Mouse (Mus musculus) forebrain, embryonic 11.5 days (tissue): ENCODE data around the gene Utp20. TPM values are rescaled to one million over a fixed set of nuclear protein-coding genes. Genes with fewer than 3 reads are reported as not detected.
A peak's percentile ranks its signal among the peaks of the same experiment; 100 is the strongest.
"Not testable (repeated sequence)": the region's sequence is repeated elsewhere in the genome, so short reads cannot be mapped to it uniquely, and the experiment has no call there.

Source experiments
- ATAC-seq: fragments of 200-750 bp; cut with Nextera tagmentation; replicated peaks from 2 replicates; pipeline ENCODE4 v1.8.0; 2017; ENCODE audit warnings: moderate TSS enrichment; ENCODE audit not compliant: low FRiP score
- DNase-seq: peaks from one replicate; pipeline ENCODE4 v3.0.0-alpha.2; 2017; ENCODE audit warnings: low spot score
- H3K27ac ChIP-seq: fragments of 300-500 bp; sonication (generic); 2 replicates; pipeline ENCODE4 v1.5.1; 2014; ENCODE audit warnings: low read depth, low read length
- H3K27me3 ChIP-seq: fragments of 300-500 bp; sonication (generic); 2 replicates; pipeline ENCODE4 v1.6.1; 2014; ENCODE audit warnings: mild to moderate bottlenecking, low read length, mixed read lengths; ENCODE audit not compliant: control insufficient read depth, insufficient read depth
- H3K36me3 ChIP-seq: fragments of 300-500 bp; sonication (generic); 2 replicates; pipeline ENCODE4 v1.6.1; 2014; ENCODE audit warnings: mild to moderate bottlenecking, low read length, moderate library complexity, mixed read lengths; ENCODE audit not compliant: control insufficient read depth, insufficient read depth
- H3K4me1 ChIP-seq: fragments of 300-500 bp; sonication (generic); replicated peaks from 2 replicates; pipeline ENCODE4 v1.6.1; 2014; ENCODE audit warnings: low read length, mixed read lengths; ENCODE audit not compliant: control insufficient read depth, insufficient read depth
- H3K4me2 ChIP-seq: fragments of 300-500 bp; sonication (generic); 2 replicates; pipeline ENCODE4 v1.6.1; 2014; ENCODE audit warnings: low read depth, mild to moderate bottlenecking, low read length, moderate library complexity, mixed read lengths; ENCODE audit not compliant: severe bottlenecking
- H3K4me3 ChIP-seq: fragments of 300-500 bp; sonication (generic); 2 replicates; pipeline ENCODE4 v1.5.1; 2014; ENCODE audit warnings: low read depth, low read length
- H3K9ac ChIP-seq: fragments of 300-500 bp; sonication (generic); 2 replicates; pipeline ENCODE4 v1.6.1; 2014; ENCODE audit warnings: low read length
- H3K9me3 ChIP-seq: fragments of 300-500 bp; sonication (generic); 2 replicates; pipeline ENCODE4 v1.6.1; 2016; ENCODE audit warnings: low read length, mixed read lengths; ENCODE audit not compliant: control insufficient read depth
- WGBS: fragments of 180-500 bp; shearing (Covaris S2); extraction: QIAGEN DNeasy Blood & Tissue Kit; methylation state at CpG from one replicate; pipeline ENCODE4 v1.1.7; 2014; 5-methylcytosine and 5-hydroxymethylcytosine counted together
- polyA plus RNA-seq: library from polyadenylated mRNA; unstranded; fragments of >200 nt; fragmentation: Nextera tagmentation; extraction: Ambion mirVana; gene quantifications from 2 replicates; pipeline ENCODE4 v1.2.1, GENCODE M21; 2014

Utp20 gene
- polyA plus RNA-seq, 1 experiment from 2014 or later, result 30.4 TPM

- WGBS, result 92% methylated on average over 1 of the region's 1 CpGs
- DNase-seq, result no peak
- Histone ChIP-seq H3K27ac (no peak overlapping the region), H3K4me2 (no peak overlapping the region), H3K9ac (no peak overlapping the region), H3K4me3 (no peak overlapping the region), H3K27me3 (no peaks in the 10 kb centered on the region), H3K36me3 (peaks cover 2% of the 10 kb centered on the region; the same call in 1 of the 2 replicates), H3K4me1 (no peaks in the 10 kb centered on the region), H3K9me3 (no peaks in the 10 kb centered on the region)
- ATAC-seq, result no peak
These were observed 86.8 kb downstream of the Utp20 start for GRCm38 (mm10) chr10:88739818-88740217.

GRCm38 (mm10) chr10:88739074-88739473 lies 87.5 kb downstream of the Utp20 start:
- not testable (repeated sequence) for H3K27ac ChIP-seq, H3K4me2 ChIP-seq, DNase-seq, H3K4me3 ChIP-seq, H3K9ac ChIP-seq, H3K9me3 ChIP-seq, H3K27me3 ChIP-seq, H3K36me3 ChIP-seq, ATAC-seq, H3K4me1 ChIP-seq
- 98% methylated on average over 8 of the region's 8 CpGs for WGBS

- Histone ChIP-seq H3K27me3 (no peaks in the 10 kb centered on the region), H3K4me3 (peak overlapping the region; percentile 91), H3K27ac (no peak overlapping the region), H3K4me1 (peaks cover 6% of the 10 kb centered on the region; the same call in 1 of the 2 replicates), H3K9me3 (no peaks in the 10 kb centered on the region), H3K4me2 (peak overlapping the region; percentile 88), H3K36me3 (no peaks in the 10 kb centered on the region; the same call in 1 of the 2 replicates), H3K9ac (peak overlapping the region; percentile 95)
- DNase-seq (no peak), ATAC-seq (no peak)
- 16% methylated on average over 6 of the region's 6 CpGs for WGBS
These were observed 94.3 kb downstream of the Utp20 start for GRCm38 (mm10) chr10:88732309-88732622.

GRCm38 (mm10) chr10:88731496-88732308 lies 94.9 kb downstream of the Utp20 start:
- H3K36me3 ChIP-seq, result no peaks in the 10 kb centered on the region
- ATAC-seq (peak; percentile 47), DNase-seq (no peak)
- H3K9ac ChIP-seq, result peak overlapping the region; percentile 95
- no peaks in the 10 kb centered on the region for H3K9me3 ChIP-seq
- peak overlapping the region; percentile 91 for H3K4me3 ChIP-seq
- 2% methylated on average over 61 of the region's 61 CpGs for WGBS
- H3K27ac ChIP-seq, result 0 out of 2 replicates have a peak overlapping the region, but pooled peaks have one; percentile 34
- H3K4me2 ChIP-seq, result peak overlapping the region; percentile 88
- H3K4me1 ChIP-seq, result peaks cover 6% of the 10 kb centered on the region; the same call in 1 of the 2 replicates
- no peaks in the 10 kb centered on the region for H3K27me3 ChIP-seq

GRCm38 (mm10) chr10:88730571-88731495 lies 95.8 kb downstream of the Utp20 start, which contains the start of gene Arl1:
Gene Arl1 (plus strand): TSS chr10:88730858.
- ATAC-seq, result peak; percentile 94
- DNase-seq, result peak; percentile 94
- H3K4me1 ChIP-seq, result peaks cover 6% of the 10 kb centered on the region; the same call in 1 of the 2 replicates
- H3K9ac ChIP-seq, result peak within 1 kb of the TSS; percentile 95
- peak within 1 kb of the TSS; percentile 88 for H3K4me2 ChIP-seq
- WGBS, result under 1% methylated on average over 65 of the region's 65 CpGs
- H3K36me3 ChIP-seq, result no peaks in the 10 kb centered on the region
- peak within 1 kb of the TSS; percentile 91 for H3K4me3 ChIP-seq
- H3K27me3 ChIP-seq, result no peaks in the 10 kb centered on the region
- no peaks in the 10 kb centered on the region for H3K9me3 ChIP-seq
- peak within 1 kb of the TSS; percentile 34; the same call in 1 of the 2 replicates for H3K27ac ChIP-seq

- Histone ChIP-seq H3K4me3 (no peak overlapping the region), H3K27ac (no peak overlapping the region), H3K36me3 (no peaks in the 10 kb centered on the region), H3K9me3 (no peaks in the 10 kb centered on the region), H3K4me2 (no peak overlapping the region), H3K9ac (no peak overlapping the region), H3K4me1 (peaks cover 6% of the 10 kb centered on the region; the same call in 1 of the 2 replicates), H3K27me3 (no peaks in the 10 kb centered on the region)
- ATAC-seq, result no peak
- 85% methylated on average over 8 of the region's 8 CpGs for WGBS
- no peak for DNase-seq
These were observed 98.4 kb downstream of the Utp20 start for GRCm38 (mm10) chr10:88728166-88728565.

- DNase-seq (no peak), ATAC-seq (no peak)
- H3K9ac ChIP-seq, result no peak overlapping the region
- no peaks in the 10 kb centered on the region for H3K27me3 ChIP-seq
- no peak overlapping the region for H3K27ac ChIP-seq
- H3K4me3 ChIP-seq, result no peak overlapping the region
- H3K36me3 ChIP-seq, result no peaks in the 10 kb centered on the region
- H3K4me1 ChIP-seq, result peaks cover 3% of the 10 kb centered on the region; the same call in 1 of the 2 replicates
- 63% methylated on average over 1 of the region's 1 CpGs for WGBS
- H3K9me3 ChIP-seq, result no peaks in the 10 kb centered on the region
- H3K4me2 ChIP-seq, result no peak overlapping the region
These were observed 99.5 kb downstream of the Utp20 start for GRCm38 (mm10) chr10:88727128-88727527.

GRCm38 (mm10) chr10:88725343-88725742 lies 101.3 kb downstream of the Utp20 start:
- DNase-seq (no peak), ATAC-seq (no peak)
- H3K27ac ChIP-seq, result no peak overlapping the region
- H3K4me1 ChIP-seq, result 0 out of 2 replicates have a peak, but pooled peaks cover 1% of the 10 kb centered on the region
- 68% methylated on average over 2 of the region's 2 CpGs for WGBS
- H3K4me3 ChIP-seq, result no peak overlapping the region
- H3K4me2 ChIP-seq, result no peak overlapping the region
- no peaks in the 10 kb centered on the region for H3K36me3 ChIP-seq
- H3K27me3 ChIP-seq, result no peaks in the 10 kb centered on the region
- no peaks in the 10 kb centered on the region for H3K9me3 ChIP-seq
- no peak overlapping the region for H3K9ac ChIP-seq
